ENCODE assay signal across 9 mouse cellular contexts in genomic region chr7:80857181-80857580, GRCm38 (mm10). TPM values are rescaled to one million over a fixed set of nuclear protein-coding genes. Genes with fewer than 3 reads are reported as not detected.
DNase-seq lines count a peak whose midpoint lies in the region; ATAC-seq and TF ChIP-seq lines count a peak whose summit lies in the region.
"Had no signal": no experiment of that assay in that cellular context is flagged by ENCODE, and none has a peak within 500 bp of the region (broad histone marks: within the 10 kb centered on the region; RNA-seq: fewer than 3 reads in every experiment).

No protein-coding gene starts in this region.

- no peaks in the 10 kb centered on the region for H3K79me3 ChIP-seq in C2C12 (ENCODE audit: low read depth)

- no peak overlapping the region for H3K27ac ChIP-seq in liver, embryonic 14.5 days
- H3K27ac ChIP-seq: limb, embryonic 13.5 days had no signal

- H3K9me3 ChIP-seq in G1E (replicated peaks), result peaks cover 4% of the 10 kb centered on the region
- no peaks in the 10 kb centered on the region for H3K9me3 ChIP-seq in liver, embryonic 14.5 days (ENCODE audit: control insufficient read depth, low read length)
- H3K9me3 ChIP-seq: limb, embryonic 13.5 days had no signal

- H3K4me3 ChIP-seq in C2C12 (ENCODE audit: insufficient read depth, poor library complexity, severe bottlenecking) (no peak overlapping the region), G1E (ENCODE audit: low read depth, low read length) (no peak overlapping the region; the same call in 1 of the 2 replicates)
- no peak overlapping the region for H3K4me3 ChIP-seq in liver, embryonic 14.5 days (ENCODE audit: insufficient read depth in 1 of 2, low read depth in 2 of 2, low read length in 2 of 2)
- H3K4me3 ChIP-seq: limb, embryonic 13.5 days had no signal

- H3K79me2 ChIP-seq in C2C12 (ENCODE audit: control insufficient read depth, insufficient read depth), result peaks cover 12% of the 10 kb centered on the region

- no peak overlapping the region for H3K4me2 ChIP-seq in liver, embryonic 14.5 days (ENCODE audit: low read depth)
- H3K4me2 ChIP-seq: limb, embryonic 13.5 days had no signal

- no peaks in the 10 kb centered on the region for H3K36me3 ChIP-seq in C2C12 (ENCODE audit: control insufficient read depth, insufficient read depth)
- H3K36me3 ChIP-seq in G1E (replicated peaks), result no peaks in the 10 kb centered on the region
- H3K36me3 ChIP-seq in liver, embryonic 14.5 days (replicated peaks; ENCODE audit: control insufficient read depth, insufficient read depth, low read depth), result no peaks in the 10 kb centered on the region
- H3K36me3 ChIP-seq: limb, embryonic 13.5 days had no signal

- DNase-seq in G1E (ENCODE audit: low spot score), result peak; percentile 56
- DNase-seq in cerebellum, adult 11-12 months, result peak; percentile 69
- peak; percentile 68 to 89 for DNase-seq in frontal cortex, postnatal 36 days (ENCODE audit: low spot score in 2 of 2)
- peak; percentile 90 for DNase-seq in kidney, postnatal 10 days
- DNase-seq in liver, embryonic 14.5 days (ENCODE audit: low read depth in 3 of 3, low spot score in 3 of 3), result peak in 1 of 3 experiments; percentile 47
- peak; percentile 79 to 84 for DNase-seq in right cerebral cortex, postnatal 10 days (ENCODE audit: low spot score in 2 of 2)
- DNase-seq in urinary bladder, postnatal 36 days (ENCODE audit: low spot score in 2 of 2), result peak; percentile 64 to 75

- ATAC-seq in G1E (ENCODE audit: extremely low read depth, insufficient number of reproducible peaks, low FRiP score, poor library complexity, severe bottlenecking), result 0 out of 2 replicates have a peak, but pooled peaks have one; percentile 41
- ATAC-seq in liver, embryonic 14.5 days (ENCODE audit: insufficient read depth), result no peak

- no peak overlapping the region for H3K9ac ChIP-seq in liver, embryonic 14.5 days (replicated peaks)
- H3K9ac ChIP-seq: limb, embryonic 13.5 days had no signal

- H3ac ChIP-seq in C2C12 (ENCODE audit: control insufficient read depth, insufficient read length, low read depth), result no peak overlapping the region

- H3K27me3 ChIP-seq in C2C12 (ENCODE audit: control insufficient read depth, insufficient read depth, insufficient read length) (no peaks in the 10 kb centered on the region), G1E (ENCODE audit: insufficient read depth, low read length) (no peaks in the 10 kb centered on the region)
- no peaks in the 10 kb centered on the region for H3K27me3 ChIP-seq in liver, embryonic 14.5 days (ENCODE audit: control insufficient read depth, insufficient read depth, low read length)
- H3K27me3 ChIP-seq: limb, embryonic 13.5 days had no signal

- peaks cover 26% of the 10 kb centered on the region for H3K4me1 ChIP-seq in G1E (ENCODE audit: insufficient read depth, low read depth, low read length)
- peaks cover 0 to 4% of the 10 kb centered on the region in 2 experiments; a peak in 2 of 4 replicates for H3K4me1 ChIP-seq in liver, embryonic 14.5 days (replicated peaks; ENCODE audit: control insufficient read depth in 2 of 2, insufficient read depth in 2 of 2, low read length in 1 of 2)

- 9% methylated on average over 6 of the region's 6 CpGs for WGBS in liver, embryonic 14.5 days (ENCODE audit: insufficient replicate concordance)

- peak; percentile 57 for TF ChIP-seq CTCF in C2C12 (IDR thresholded peaks at IDR 0.05; ENCODE audit: control insufficient read depth, insufficient read depth, insufficient read length)
- TF ChIP-seq CTCF in G1E (IDR thresholded peaks at IDR 0.05; ENCODE audit: low read depth, low read length), result peak; percentile 76
- peak; percentile 87 for TF ChIP-seq CTCF in liver, embryonic 14.5 days (IDR thresholded peaks at IDR 0.05; ENCODE audit: low read depth)

- no peak for TF ChIP-seq EP300 in liver, embryonic 14.5 days (IDR thresholded peaks at IDR 0.05; ENCODE audit: low read depth)

TF ChIP-seq in C2C12, 6 proteins besides CTCF, POLR2A, EP300 and RAD21:
- no peak for TF ChIP-seq CEBPB (IDR thresholded peaks at IDR 0.05; ENCODE audit: low read depth)
- TF ChIP-seq USF1 (IDR thresholded peaks at IDR 0.05; ENCODE audit: low read depth), result no peak
- TF ChIP-seq MAX (IDR thresholded peaks at IDR 0.05), result no peak
- TF ChIP-seq MYOD1 (IDR thresholded peaks at IDR 0.05; ENCODE audit: control insufficient read depth, insufficient read length, low read depth), result no peak
- TF ChIP-seq FOSL1 (IDR thresholded peaks at IDR 0.05; ENCODE audit: insufficient read depth, low read length, poor library complexity, severe bottlenecking), result no peak
- no peak for TF ChIP-seq MYOG (IDR thresholded peaks at IDR 0.05; ENCODE audit: control insufficient read depth, extremely low read depth, insufficient read length)

RNA-seq across cellular contexts. Expression of gene Zscan2, which starts 3.5 kb away (rescaled TPM):
- polyA plus RNA-seq in C2C12 (2012; fragmentation: generic; extraction: Trizol), result 4.6 TPM
- total RNA-seq in G1E (2014; fragmentation: Nextera tagmentation), result 4.6 and 5.3 TPM in 2 replicates
- total RNA-seq in G1E (2017), result 1.7 and 1.8 TPM in 2 replicates
- polyA plus RNA-seq in G1E (2012), result 4.4 and 4.7 TPM in 2 replicates
- 1.2 and 1.3 TPM in 2 replicates for polyA plus RNA-seq in liver, embryonic 14.5 days (2012; rRNA removed)
- 0.08 and 0.13 TPM in 2 replicates for polyA plus RNA-seq in liver, embryonic 14.5 days (2014; fragmentation: Nextera tagmentation; extraction: Ambion mirVana)

RNA-seq across cellular contexts. Expression of gene Iqgap1, which starts 31.4 kb away (rescaled TPM):
- polyA plus RNA-seq in C2C12 (2012; fragmentation: generic; extraction: Trizol) (82.7 TPM), G1E (2012) (16.3 and 22.0 TPM in 2 replicates)
- total RNA-seq in G1E (2014; fragmentation: Nextera tagmentation) (165 and 179 TPM in 2 replicates), G1E (2017) (153 and 174 TPM in 2 replicates)
- polyA plus RNA-seq in liver, embryonic 14.5 days (2012; rRNA removed), result 4.6 and 5.5 TPM in 2 replicates
- 11.2 and 11.6 TPM in 2 replicates for polyA plus RNA-seq in liver, embryonic 14.5 days (2014; fragmentation: Nextera tagmentation; extraction: Ambion mirVana)

RNA-seq across cellular contexts. Expression of gene Wdr73, which starts 43.9 kb away (rescaled TPM):
- polyA plus RNA-seq in C2C12 (2012; fragmentation: generic; extraction: Trizol) (18.1 TPM), G1E (2012) (17.7 and 19.0 TPM in 2 replicates)
- total RNA-seq in G1E (2014; fragmentation: Nextera tagmentation) (13.2 and 14.4 TPM in 2 replicates), G1E (2017) (31.1 and 35.0 TPM in 2 replicates)
- polyA plus RNA-seq in liver, embryonic 14.5 days (2012; rRNA removed), result 8.8 and 10.7 TPM in 2 replicates
- polyA plus RNA-seq in liver, embryonic 14.5 days (2014; fragmentation: Nextera tagmentation; extraction: Ambion mirVana), result 11.8 and 13.5 TPM in 2 replicates

RNA-seq across cellular contexts. Expression of gene Nmb, which starts 47.7 kb away (rescaled TPM):
- 1.9 TPM for polyA plus RNA-seq in C2C12 (2012; fragmentation: generic; extraction: Trizol)
- 1.5 and 1.6 TPM in 2 replicates for total RNA-seq in G1E (2014; fragmentation: Nextera tagmentation)
- total RNA-seq in G1E (2017), result 1.4 and 2.6 TPM in 2 replicates
- 0.93 and 1.1 TPM in 2 replicates for polyA plus RNA-seq in G1E (2012)
- polyA plus RNA-seq in liver, embryonic 14.5 days (2012; rRNA removed), result 1.3 and 2.1 TPM in 2 replicates
- polyA plus RNA-seq in liver, embryonic 14.5 days (2014; fragmentation: Nextera tagmentation; extraction: Ambion mirVana), result 1.9 and 2.0 TPM in 2 replicates
